8 mouse cellular contexts compared by ENCODE assay signal in the genomic region with DNA sequence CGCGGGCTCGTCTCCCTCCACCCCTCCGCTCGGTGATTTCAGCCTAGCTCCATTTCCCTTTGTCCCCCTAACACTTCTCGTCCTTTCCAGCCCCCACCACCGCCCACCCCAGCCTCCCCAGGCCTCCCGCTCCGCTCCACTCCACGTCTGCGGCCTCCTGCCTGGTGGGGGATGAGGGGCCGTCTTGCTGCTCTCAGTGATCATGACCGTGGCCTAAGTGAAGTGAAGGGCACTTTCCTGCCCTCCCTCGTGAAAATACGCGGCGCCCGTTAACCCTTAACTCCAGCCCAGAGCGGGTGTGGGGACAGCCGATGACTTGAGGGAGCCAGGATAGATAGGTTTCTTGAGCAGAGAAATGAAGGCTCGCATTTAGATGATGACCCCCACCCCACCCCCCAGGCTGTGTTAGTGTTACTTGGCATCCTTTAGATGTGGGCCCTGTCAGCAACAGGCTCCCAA. TPM values are rescaled to one million over a fixed set of nuclear protein-coding genes. Genes with fewer than 3 reads are reported as not detected.
DNase-seq lines count a peak whose midpoint lies in the region; ATAC-seq and TF ChIP-seq lines count a peak whose summit lies in the region.

No protein-coding gene starts in this region.

- peak; percentile 10 for ATAC-seq in lung, postnatal 0 days
- ATAC-seq in stomach, embryonic 15.5 days (ENCODE audit: insufficient read depth, low FRiP score, low read depth): no peak

- DNase-seq in ovary, postnatal 36 days (ENCODE audit: low spot score): peak; percentile 42
- no peak for DNase-seq in ovary, postnatal 14 days (ENCODE audit: low spot score)
- peak; percentile 35 for DNase-seq in cerebellum, adult 8-10 months
- peak; percentile 36 for DNase-seq in gastrocnemius, postnatal 25 days
- DNase-seq in kidney, adult 2 months: peak; percentile 56
- peak; percentile 65 for DNase-seq in lung, postnatal 0 days (ENCODE audit: low spot score)
- no peak for DNase-seq in layer of hippocampus, adult 9-10 months (ENCODE audit: low spot score)

- no peaks in the 10 kb centered on the region for H3K27me3 ChIP-seq in kidney, adult 2 months (replicated peaks; ENCODE audit: control insufficient read depth, insufficient read depth, low read length)
- no peaks in the 10 kb centered on the region for H3K27me3 ChIP-seq in lung, postnatal 0 days (replicated peaks; ENCODE audit: insufficient read depth, low read length)
- no peaks in the 10 kb centered on the region for H3K27me3 ChIP-seq in stomach, embryonic 15.5 days (replicated peaks)

- H3K9ac ChIP-seq in lung, postnatal 0 days (replicated peaks; ENCODE audit: low read depth): peak overlapping the region; percentile 94
- peak overlapping the region; percentile 85 for H3K9ac ChIP-seq in stomach, embryonic 15.5 days

- H3K4me1 ChIP-seq in kidney, adult 2 months (ENCODE audit: control insufficient read depth, insufficient read depth, low read length): peaks cover 19% of the 10 kb centered on the region
- H3K4me1 ChIP-seq in lung, postnatal 0 days (ENCODE audit: insufficient read depth, low read depth, low read length): peaks cover 20% of the 10 kb centered on the region; the same call in 1 of the 2 replicates
- peaks cover 21% of the 10 kb centered on the region for H3K4me1 ChIP-seq in stomach, embryonic 15.5 days

- WGBS in kidney, adult 2 months: under 1% methylated on average over 21 of the region's 21 CpGs
- WGBS in lung, postnatal 0 days: under 1% methylated on average over 21 of the region's 21 CpGs
- WGBS in stomach, embryonic 15.5 days: under 1% methylated on average over 21 of the region's 21 CpGs

- peak overlapping the region; percentile 97 for H3K4me3 ChIP-seq in kidney, adult 2 months (ENCODE audit: insufficient read depth, low read depth, low read length)
- H3K4me3 ChIP-seq in lung, postnatal 0 days (ENCODE audit: low read depth, low read length): peak overlapping the region; percentile 100
- H3K4me3 ChIP-seq in stomach, embryonic 15.5 days (replicated peaks): peak overlapping the region; percentile 91

- TF ChIP-seq EP300 in lung, postnatal 0 days (IDR thresholded peaks at IDR 0.05): no peak

- no peaks in the 10 kb centered on the region for H3K9me3 ChIP-seq in lung, postnatal 0 days (ENCODE audit: low read length)
- no peaks in the 10 kb centered on the region for H3K9me3 ChIP-seq in stomach, embryonic 15.5 days

- H3K4me2 ChIP-seq in lung, postnatal 0 days (replicated peaks; ENCODE audit: low read depth, low read length): peak overlapping the region; percentile 86
- H3K4me2 ChIP-seq in stomach, embryonic 15.5 days: peak overlapping the region; percentile 83

- no peak for TF ChIP-seq CTCF in kidney, adult 2 months (conservative IDR thresholded peaks at IDR 0.05; ENCODE audit: insufficient read depth, insufficient read length, low read depth, low read length)
- TF ChIP-seq CTCF in lung, postnatal 0 days (IDR thresholded peaks at IDR 0.05): no peak

- peak overlapping the region; percentile 76 for H3K27ac ChIP-seq in kidney, adult 2 months (ENCODE audit: insufficient read depth, low read depth, low read length)
- peak overlapping the region; percentile 97 for H3K27ac ChIP-seq in lung, postnatal 0 days (ENCODE audit: low read length)
- H3K27ac ChIP-seq in stomach, embryonic 15.5 days: peak overlapping the region; percentile 94

- peaks cover 3% of the 10 kb centered on the region; the same call in 1 of the 2 replicates for H3K36me3 ChIP-seq in kidney, adult 2 months (ENCODE audit: control insufficient read depth, insufficient read depth, low read length)
- no peaks in the 10 kb centered on the region for H3K36me3 ChIP-seq in lung, postnatal 0 days (ENCODE audit: insufficient read depth, low read length)
- H3K36me3 ChIP-seq in stomach, embryonic 15.5 days: peaks cover 5% of the 10 kb centered on the region

- no peak for TF ChIP-seq POLR2A in kidney, adult 2 months (IDR thresholded peaks at IDR 0.05; ENCODE audit: low read depth, low read length)

RNA-seq across cellular contexts. Expression of a gene that starts 2.4 kb away (rescaled TPM):
- total RNA-seq in gastrocnemius, postnatal 25 days (2021): 100 to 1,000 TPM; 136 to 142 TPM
- polyA plus RNA-seq in kidney, adult 2 months (2012; rRNA removed): 85.9 and 102 TPM in 2 replicates
- 305 TPM in 2 replicates for polyA plus RNA-seq in lung, postnatal 0 days (2015; fragmentation: Nextera tagmentation; extraction: Ambion mirVana)
- polyA plus RNA-seq in stomach, embryonic 15.5 days (2015; fragmentation: Nextera tagmentation; extraction: Ambion mirVana): 291 and 297 TPM in 2 replicates

RNA-seq across cellular contexts. Expression of a gene that starts 39.8 kb away (rescaled TPM):
- total RNA-seq in gastrocnemius, postnatal 25 days (2021): 10 to 100 TPM; 59.7 to 64.9 TPM
- 22.7 and 25.2 TPM in 2 replicates for polyA plus RNA-seq in kidney, adult 2 months (2012; rRNA removed)
- 51.4 and 65.1 TPM in 2 replicates for polyA plus RNA-seq in lung, postnatal 0 days (2015; fragmentation: Nextera tagmentation; extraction: Ambion mirVana)
- polyA plus RNA-seq in stomach, embryonic 15.5 days (2015; fragmentation: Nextera tagmentation; extraction: Ambion mirVana): 36.4 and 37.5 TPM in 2 replicates

Comparison
In these comparisons a context has a peak if more than half of its experiments do, and no peak if none do; other contexts are left out.
1. DNase-seq: peak in ovary, postnatal 36 days (single experiment), cerebellum, adult 8-10 months (single experiment), gastrocnemius, postnatal 25 days (single experiment), kidney, adult 2 months (single experiment) and lung, postnatal 0 days (single experiment); none in ovary, postnatal 14 days (single experiment) and layer of hippocampus, adult 9-10 months (single experiment).
2. Peak in every context shown above with its lines, with median percentiles within 50 percentile points of each other: H3K27ac ChIP-seq and H3K4me3 ChIP-seq.